Mouse (Mus musculus): ENCODE measurements around the gene Tfr2. TPM values are rescaled to one million over a fixed set of nuclear protein-coding genes. Genes with fewer than 3 reads are reported as not detected.

The Tfr2 gene
- polyA plus RNA-seq, 2 experiments: 37.6 to 45.7 TPM

DNA sequence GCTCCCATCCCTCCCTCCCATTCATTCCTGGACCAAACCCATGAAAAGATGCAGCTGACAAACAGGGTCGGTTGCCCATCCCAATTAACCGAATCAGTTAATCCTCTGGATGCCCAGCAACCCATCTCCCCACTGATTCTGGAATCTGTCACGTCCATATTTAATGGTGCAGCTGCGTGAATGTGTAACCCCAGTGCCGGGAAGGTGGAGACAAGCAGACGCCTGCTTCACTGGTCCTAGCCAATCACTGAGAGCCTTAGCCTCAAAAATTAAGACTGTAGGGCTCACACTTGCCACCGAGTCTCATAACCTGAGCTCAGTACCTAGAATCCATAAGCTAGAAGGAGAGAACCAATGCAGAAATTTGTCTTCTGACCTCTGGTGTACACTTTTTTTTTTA, 26.3 kb downstream of the Tfr2 start:
- 80% methylated on average over 7 of the region's 7 CpGs for WGBS (ENCODE audit: insufficient replicate concordance)
- Histone ChIP-seq H3K4me2 (ENCODE audit: low read depth) (no peak overlapping the region), H3K27me3 (ENCODE audit: control insufficient read depth, insufficient read depth, low read length) (no peaks in the 10 kb centered on the region), H3K4me3 (ENCODE audit: insufficient read depth in 1 of 2, low read depth in 2 of 2, low read length in 2 of 2) (no peak overlapping the region), H3K36me3 (replicated peaks; ENCODE audit: control insufficient read depth, insufficient read depth, low read depth) (no peaks in the 10 kb centered on the region), H3K9ac (replicated peaks) (no peak overlapping the region), H3K9me3 (ENCODE audit: control insufficient read depth, low read length) (no peaks in the 10 kb centered on the region), H3K27ac (no peak overlapping the region), H3K4me1 (replicated peaks; ENCODE audit: control insufficient read depth in 2 of 2, insufficient read depth in 2 of 2, low read length in 1 of 2) (peaks cover 17 to 32% of the 10 kb centered on the region in 2 experiments)
- TF ChIP-seq EP300 (IDR thresholded peaks at IDR 0.05; ENCODE audit: low read depth) (no peak), CTCF (IDR thresholded peaks at IDR 0.05; ENCODE audit: low read depth) (no peak)
- DNase-seq (ENCODE audit: low read depth in 3 of 3, low spot score in 3 of 3) (no peak), ATAC-seq (ENCODE audit: insufficient read depth) (no peak)

DNA sequence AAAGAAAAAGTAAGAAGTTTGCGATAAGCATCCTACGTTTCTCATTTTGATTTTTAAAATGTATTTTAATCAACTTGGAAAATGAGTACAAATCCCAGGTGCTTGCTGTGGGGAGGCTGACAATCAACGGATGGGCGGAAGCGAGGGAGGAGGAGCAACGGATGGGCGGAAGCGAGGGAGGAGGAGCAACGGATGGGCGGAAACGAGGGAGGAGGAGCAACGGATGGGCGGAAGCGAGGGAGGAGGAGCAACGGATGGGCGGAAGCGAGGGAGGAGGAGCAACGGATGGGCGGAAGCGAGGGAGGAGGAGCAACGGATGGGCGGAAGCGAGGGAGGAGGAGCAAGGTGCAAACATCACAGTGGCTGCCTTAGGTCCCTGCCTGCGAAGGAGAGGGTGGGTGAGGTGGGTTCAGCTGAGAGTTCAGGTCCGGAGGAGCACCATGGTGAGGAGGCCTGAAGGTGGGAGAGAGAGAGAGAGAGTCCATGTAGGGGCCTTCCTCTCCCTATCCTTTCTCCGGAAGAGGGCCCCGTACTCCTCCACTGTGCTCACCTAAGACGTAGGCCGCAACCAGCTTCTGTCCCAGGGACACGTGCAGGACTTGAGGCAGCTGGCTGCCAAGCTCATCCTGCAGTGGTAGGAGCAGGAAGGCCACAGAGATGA, 27.1 kb downstream of the Tfr2 start:
- H3K9ac ChIP-seq (replicated peaks): 0 out of 2 replicates have a peak overlapping the region, but pooled peaks have one; percentile 5
- no peaks in the 10 kb centered on the region for H3K27me3 ChIP-seq (ENCODE audit: control insufficient read depth, insufficient read depth, low read length)
- H3K4me2 ChIP-seq (ENCODE audit: low read depth): peak overlapping the region; percentile 58
- TF ChIP-seq CTCF (IDR thresholded peaks at IDR 0.05; ENCODE audit: low read depth) (no peak), EP300 (IDR thresholded peaks at IDR 0.05; ENCODE audit: low read depth) (no peak)
- H3K4me3 ChIP-seq (ENCODE audit: insufficient read depth in 1 of 2, low read depth in 2 of 2, low read length in 2 of 2): peak overlapping the region; percentile 31 to 37; a peak in 3 of 4 replicates
- no peaks in the 10 kb centered on the region for H3K9me3 ChIP-seq (ENCODE audit: control insufficient read depth, low read length)
- DNase-seq (ENCODE audit: low read depth in 3 of 3, low spot score in 3 of 3) (peak in 1 of 3 experiments; percentile 47), ATAC-seq (ENCODE audit: insufficient read depth) (no peak)
- 24% methylated on average over 30 of the region's 30 CpGs for WGBS (ENCODE audit: insufficient replicate concordance)
- H3K27ac ChIP-seq: no peak overlapping the region; the same call in 1 of the 2 replicates
- H3K36me3 ChIP-seq (replicated peaks; ENCODE audit: control insufficient read depth, insufficient read depth, low read depth): no peaks in the 10 kb centered on the region
- H3K4me1 ChIP-seq (replicated peaks; ENCODE audit: control insufficient read depth in 2 of 2, insufficient read depth in 2 of 2, low read length in 1 of 2): peaks cover 17 to 32% of the 10 kb centered on the region in 2 experiments

DNA sequence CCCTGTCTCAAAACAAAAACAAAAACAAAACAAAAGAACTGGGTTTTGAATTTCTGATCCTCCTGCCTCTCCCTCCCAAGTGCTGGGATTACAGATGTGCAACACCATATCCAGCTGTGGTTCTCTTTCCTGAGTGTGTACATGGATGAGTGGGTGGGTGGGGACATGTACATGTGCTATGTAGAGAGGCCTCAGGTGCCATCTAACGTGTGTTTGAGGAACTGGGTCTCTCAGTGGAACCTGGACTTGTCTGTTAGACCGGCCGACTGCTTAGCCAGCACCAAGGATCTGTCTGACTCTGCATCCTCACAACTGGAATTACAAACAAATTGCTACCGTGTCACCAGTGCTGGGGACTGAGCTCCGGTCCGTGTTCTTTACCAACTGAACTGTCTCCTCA, 28.0 kb downstream of the Tfr2 start:
- ATAC-seq (ENCODE audit: insufficient read depth): no peak
- WGBS (ENCODE audit: insufficient replicate concordance): 68% methylated on average over 6 of the region's 6 CpGs
- Histone ChIP-seq H3K4me3 (ENCODE audit: insufficient read depth in 1 of 2, low read depth in 2 of 2, low read length in 2 of 2) (no peak overlapping the region), H3K36me3 (replicated peaks; ENCODE audit: control insufficient read depth, insufficient read depth, low read depth) (no peaks in the 10 kb centered on the region), H3K9me3 (ENCODE audit: control insufficient read depth, low read length) (no peaks in the 10 kb centered on the region), H3K27ac (no peak overlapping the region), H3K9ac (replicated peaks) (no peak overlapping the region), H3K27me3 (ENCODE audit: control insufficient read depth, insufficient read depth, low read length) (no peaks in the 10 kb centered on the region), H3K4me2 (ENCODE audit: low read depth) (no peak overlapping the region), H3K4me1 (replicated peaks; ENCODE audit: control insufficient read depth in 2 of 2, insufficient read depth in 2 of 2, low read length in 1 of 2) (peaks cover 23 to 36% of the 10 kb centered on the region in 2 experiments)
- no peak for DNase-seq (ENCODE audit: low read depth in 3 of 3, low spot score in 3 of 3)
- TF ChIP-seq CTCF (IDR thresholded peaks at IDR 0.05; ENCODE audit: low read depth): 0 out of 2 replicates have a peak, but pooled peaks have one; percentile 1
- no peak for TF ChIP-seq EP300 (IDR thresholded peaks at IDR 0.05; ENCODE audit: low read depth)

DNA sequence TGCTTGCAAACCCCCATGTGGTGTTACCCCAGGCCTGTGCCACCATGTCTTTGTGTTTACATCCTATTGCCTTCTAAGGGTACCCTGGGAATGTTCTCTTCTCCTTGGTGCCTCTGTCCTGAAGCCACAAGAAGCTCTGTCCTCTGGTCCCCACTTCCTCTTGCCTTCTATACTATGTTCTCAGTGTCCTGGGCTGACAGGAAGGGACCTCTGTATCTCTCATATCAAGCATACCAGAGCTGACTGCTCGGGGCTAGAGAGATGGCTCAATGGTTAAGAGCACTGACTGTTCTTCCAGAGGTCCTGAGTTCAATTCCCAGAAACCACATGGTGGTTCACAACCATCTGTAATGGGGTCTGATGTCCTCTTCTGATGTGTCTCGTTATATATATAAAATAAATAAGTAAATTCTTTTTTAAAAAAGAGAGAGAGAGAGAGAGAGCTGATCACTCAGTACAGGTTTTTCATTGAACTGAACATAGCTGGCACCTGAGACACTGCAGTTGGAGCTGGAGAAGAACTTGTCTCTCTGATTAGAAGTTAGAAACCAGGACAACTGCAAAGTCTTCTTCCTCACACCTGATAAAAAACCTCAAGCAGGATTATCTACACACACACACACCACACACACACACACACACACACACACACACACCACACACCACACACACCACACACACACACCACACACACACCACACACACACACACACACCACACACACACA, 28.6 kb downstream of the Tfr2 start:
- no peaks in the 10 kb centered on the region for H3K27me3 ChIP-seq (ENCODE audit: control insufficient read depth, insufficient read depth, low read length)
- H3K9me3 ChIP-seq (ENCODE audit: control insufficient read depth, low read length): no peaks in the 10 kb centered on the region
- H3K4me1 ChIP-seq (replicated peaks; ENCODE audit: control insufficient read depth in 2 of 2, insufficient read depth in 2 of 2, low read length in 1 of 2): peaks cover 23 to 38% of the 10 kb centered on the region in 2 experiments
- no peak overlapping the region; a peak in 1 of 4 replicates for H3K4me3 ChIP-seq (ENCODE audit: insufficient read depth in 1 of 2, low read depth in 2 of 2, low read length in 2 of 2)
- no peak for DNase-seq (ENCODE audit: low read depth in 3 of 3, low spot score in 3 of 3)
- H3K36me3 ChIP-seq (replicated peaks; ENCODE audit: control insufficient read depth, insufficient read depth, low read depth): no peaks in the 10 kb centered on the region
- TF ChIP-seq EP300 (IDR thresholded peaks at IDR 0.05; ENCODE audit: low read depth) (0 out of 2 replicates have a peak, but pooled peaks have one; percentile 8), CTCF (IDR thresholded peaks at IDR 0.05; ENCODE audit: low read depth) (no peak)
- 16% methylated on average over 2 of the region's 2 CpGs for WGBS (ENCODE audit: insufficient replicate concordance)
- no peak overlapping the region for H3K27ac ChIP-seq
- H3K9ac ChIP-seq (replicated peaks): no peak overlapping the region
- no peak overlapping the region for H3K4me2 ChIP-seq (ENCODE audit: low read depth)
- ATAC-seq (ENCODE audit: insufficient read depth): no peak

DNA sequence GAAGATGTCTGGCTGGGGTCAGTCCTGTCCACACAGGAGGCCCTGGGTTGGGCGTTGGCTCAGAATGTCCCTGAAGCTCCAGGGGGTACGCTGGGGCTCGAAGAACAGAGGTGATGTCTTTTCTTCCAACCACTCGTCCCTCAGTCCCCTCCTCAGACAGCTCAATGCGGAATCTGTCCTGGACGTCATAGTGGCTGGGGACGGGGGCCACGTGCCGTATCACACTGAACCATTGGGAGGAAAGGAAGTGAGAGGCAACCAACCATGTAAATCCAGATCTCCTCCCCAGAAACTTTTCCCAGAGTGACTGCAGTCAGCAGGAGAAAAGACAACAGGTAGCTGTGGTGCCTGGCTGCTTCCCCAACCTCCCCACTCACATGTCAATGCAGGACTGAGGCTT, 30.0 kb downstream of the Tfr2 start:
- Histone ChIP-seq H3K4me1 (replicated peaks; ENCODE audit: control insufficient read depth in 2 of 2, insufficient read depth in 2 of 2, low read length in 1 of 2) (peaks cover 23 to 38% of the 10 kb centered on the region in 2 experiments), H3K9ac (replicated peaks) (peak overlapping the region; percentile 89), H3K27me3 (ENCODE audit: control insufficient read depth, insufficient read depth, low read length) (no peaks in the 10 kb centered on the region), H3K4me2 (ENCODE audit: low read depth) (peak overlapping the region; percentile 99), H3K4me3 (ENCODE audit: insufficient read depth in 1 of 2, low read depth in 2 of 2, low read length in 2 of 2) (peak overlapping the region; percentile 80 to 100), H3K9me3 (ENCODE audit: control insufficient read depth, low read length) (no peaks in the 10 kb centered on the region), H3K27ac (peak overlapping the region; percentile 59), H3K36me3 (replicated peaks; ENCODE audit: control insufficient read depth, insufficient read depth, low read depth) (no peaks in the 10 kb centered on the region)
- TF ChIP-seq CTCF (IDR thresholded peaks at IDR 0.05; ENCODE audit: low read depth): no peak
- TF ChIP-seq EP300 (IDR thresholded peaks at IDR 0.05; ENCODE audit: low read depth): no peak
- no peak for ATAC-seq (ENCODE audit: insufficient read depth)
- DNase-seq (ENCODE audit: low read depth in 3 of 3, low spot score in 3 of 3): no peak
- 29% methylated on average over 9 of the region's 9 CpGs for whole genome bisulfite sequencing (ENCODE audit: insufficient replicate concordance)
